Mouse (Mus musculus) forelimb bud, embryonic 11.5 days (tissue): ENCODE measurements around the gene Txndc11.

Experiments used
- DNase-seq: peaks from one replicate; pipeline ENCODE4 v3.0.0-alpha.2; 2012; ENCODE audit warnings: low read depth, low spot score

Txndc11 gene

GRCm38 (mm10) chr16:11066029-11066832, 68.2 kb downstream of the Txndc11 start, which contains the start of gene Litaf:
TSS of gene Litaf (minus strand) at chr16:11066157.
- peak; percentile 97 for DNase-seq

DNA sequence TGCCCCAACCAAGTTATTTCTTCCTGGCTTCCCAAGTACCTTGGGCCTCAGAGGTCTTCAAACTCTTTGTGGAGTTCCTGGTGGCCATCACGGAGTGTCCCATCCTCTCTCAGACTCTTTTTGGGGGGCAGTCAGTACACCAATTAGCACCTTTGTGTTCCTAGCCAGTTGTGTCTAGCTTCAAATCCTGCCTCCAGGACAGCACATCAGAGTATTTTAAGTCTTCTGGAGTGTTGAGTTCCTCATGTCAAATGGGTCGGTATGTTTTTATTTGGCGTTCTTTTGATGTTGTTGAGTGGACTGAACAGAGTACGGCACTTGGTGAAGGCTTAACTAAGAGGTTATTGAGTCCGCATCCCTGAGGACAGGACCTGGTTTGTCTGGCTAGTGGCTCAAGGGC, 69.0 kb downstream of the Txndc11 start:
- DNase-seq, result no peak

- DNase-seq, result no peak
Observed at GRCm38 (mm10) chr16:11064742-11065141, 69.7 kb downstream of the Txndc11 start.

DNA sequence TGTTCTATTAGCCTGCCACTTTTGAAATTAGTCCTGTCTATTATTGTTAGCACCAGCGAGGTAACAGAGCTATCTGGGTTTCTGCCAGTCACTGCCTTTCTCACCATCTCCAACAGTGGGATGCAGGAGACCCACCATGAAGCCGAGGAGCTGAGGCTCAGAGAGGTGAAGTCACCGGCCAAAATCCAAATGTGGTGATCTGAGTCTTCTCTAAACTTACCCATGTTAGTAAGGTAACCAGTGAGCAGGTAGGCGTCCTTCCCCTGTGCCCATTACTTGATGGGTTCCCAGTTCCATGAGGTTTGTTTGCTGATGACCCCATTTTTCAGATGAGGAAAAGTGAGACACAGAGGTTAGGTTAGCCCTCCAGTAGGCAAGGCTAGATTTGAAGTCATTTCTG, 70.1 kb downstream of the Txndc11 start:
- DNase-seq, result no peak

- DNase-seq, result peak; percentile 16
Observed at GRCm38 (mm10) chr16:11062794-11063721, 71.4 kb downstream of the Txndc11 start.

DNA sequence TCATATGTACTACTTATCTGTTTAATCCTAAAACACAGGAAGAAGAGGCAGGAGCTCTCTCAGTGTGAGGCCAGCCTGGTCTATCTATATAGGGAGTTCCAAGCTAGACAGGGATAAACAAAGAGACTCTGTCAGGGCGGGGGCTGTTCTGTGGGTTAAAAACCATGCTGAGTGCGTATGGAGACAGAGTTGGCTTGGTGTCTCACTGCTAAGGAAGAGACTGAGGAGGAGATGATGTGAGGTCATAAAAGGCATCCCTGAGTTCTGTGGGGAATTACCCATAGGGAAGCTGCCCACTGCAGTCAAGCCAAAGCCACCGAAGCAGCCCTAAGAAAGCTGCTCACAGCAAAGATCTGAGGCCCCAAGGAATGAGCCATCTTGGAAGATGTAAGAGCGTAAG, 73.8 kb downstream of the Txndc11 start, which contains the start of gene Snn:
Gene Snn (plus strand): TSS at position 301 of the 400 bp plus-strand sequence.
- DNase-seq, result no peak

DNA sequence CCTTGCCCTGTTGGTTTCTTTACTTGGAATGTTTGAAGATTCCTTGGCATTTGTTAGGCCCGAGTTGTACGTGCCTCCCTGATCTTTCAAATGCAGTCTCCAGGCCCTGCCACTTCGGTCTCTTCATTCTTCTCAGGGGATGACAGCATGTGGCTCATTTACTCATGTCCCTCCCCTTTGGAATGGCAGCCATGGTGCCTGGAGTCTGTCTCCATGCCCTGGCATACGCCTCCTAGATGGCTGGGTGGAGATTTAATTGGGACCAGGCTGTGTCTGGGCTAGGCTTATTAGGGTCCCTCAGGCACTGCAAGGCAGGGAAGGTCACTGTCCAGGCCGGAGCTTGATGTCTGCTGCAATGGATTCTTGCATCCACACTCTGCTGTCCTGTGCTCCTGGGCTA, 78.5 kb downstream of the Txndc11 start:
- no peak for DNase-seq

DNA sequence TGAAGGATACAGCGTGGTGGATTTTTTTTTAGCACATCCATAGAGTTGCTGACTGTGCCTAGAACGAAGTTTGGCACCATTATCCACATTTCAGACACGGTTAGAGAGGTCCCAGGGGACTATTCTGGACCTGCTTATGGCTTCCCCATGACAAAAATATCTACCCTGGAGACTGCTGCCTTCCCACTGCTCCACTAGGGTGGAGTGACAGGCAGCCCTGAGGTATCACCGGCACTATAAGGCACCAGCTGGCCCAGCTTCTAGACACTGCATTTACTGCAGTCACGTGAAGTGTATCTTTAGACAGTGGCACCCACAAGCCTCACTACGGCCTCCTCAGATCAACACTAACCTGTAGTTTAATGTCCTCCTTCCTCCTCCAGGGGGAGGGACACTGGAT, 79.6 kb downstream of the Txndc11 start:
- no peak for DNase-seq

GRCm38 (mm10) chr16:11054409-11054808, 80.0 kb downstream of the Txndc11 start:
- no peak for DNase-seq

- DNase-seq, result no peak
Observed at GRCm38 (mm10) chr16:11051134-11051533, 83.3 kb downstream of the Txndc11 start.

GRCm38 (mm10) chr16:11050226-11050625, 84.2 kb downstream of the Txndc11 start:
- no peak for DNase-seq

DNA sequence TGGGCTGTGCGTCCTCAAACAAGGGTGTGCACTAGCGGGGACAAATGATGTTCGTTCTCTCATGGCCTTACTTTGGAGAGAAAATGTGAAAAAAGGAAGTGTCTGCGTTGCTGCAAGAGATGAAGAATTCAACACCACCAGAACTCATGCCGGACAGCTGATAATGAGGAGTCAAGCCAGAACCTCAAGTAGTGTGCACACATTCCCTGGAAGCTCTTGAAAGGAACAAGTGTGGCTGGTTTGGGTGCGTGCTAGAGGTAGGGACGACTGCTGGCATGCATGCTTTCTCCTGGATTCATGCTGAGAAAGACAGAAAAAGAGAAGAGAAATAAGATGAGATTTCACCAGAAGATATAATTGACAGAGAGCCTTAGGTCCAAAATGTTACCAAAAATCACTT, 87.3 kb downstream of the Txndc11 start:
- DNase-seq, result no peak

GRCm38 (mm10) chr16:11046437-11046836, 88.0 kb downstream of the Txndc11 start:
- DNase-seq, result no peak

- no peak for DNase-seq
Observed at GRCm38 (mm10) chr16:11043239-11043638, 91.2 kb downstream of the Txndc11 start.

GRCm38 (mm10) chr16:11040603-11041002, 93.8 kb downstream of the Txndc11 start:
- no peak for DNase-seq

- DNase-seq, result peak; percentile 74
Observed at GRCm38 (mm10) chr16:11035790-11036431, 98.5 kb downstream of the Txndc11 start.

- DNase-seq, result no peak
Observed at GRCm38 (mm10) chr16:11035273-11035672, 99.2 kb downstream of the Txndc11 start.

GRCm38 (mm10) chr16:11034193-11034803, 100.2 kb downstream of the Txndc11 start:
- DNase-seq, result peak; percentile 77

DNA sequence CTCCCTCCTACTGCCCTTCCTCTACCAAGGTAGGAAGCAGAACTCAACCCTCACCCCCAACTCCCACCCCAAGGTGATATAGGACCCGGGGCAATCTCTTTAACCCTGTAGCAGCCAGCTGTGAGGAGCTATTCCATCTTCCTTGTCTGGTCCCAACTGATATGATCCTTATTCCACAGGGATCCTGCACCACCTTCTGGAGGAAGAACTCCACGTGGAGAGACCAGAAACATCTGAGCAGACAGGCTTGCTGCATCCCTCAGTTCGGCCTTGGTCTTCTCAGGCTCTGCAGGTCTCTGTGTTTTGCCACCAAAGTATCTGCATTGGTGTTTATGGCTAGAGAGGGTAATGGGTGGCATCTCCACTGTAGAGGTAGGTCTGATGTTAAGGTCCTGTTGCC, 103.1 kb downstream of the Txndc11 start:
- DNase-seq, result no peak

GRCm38 (mm10) chr16:11030844-11031243, 103.6 kb downstream of the Txndc11 start:
- DNase-seq, result no peak

DNA sequence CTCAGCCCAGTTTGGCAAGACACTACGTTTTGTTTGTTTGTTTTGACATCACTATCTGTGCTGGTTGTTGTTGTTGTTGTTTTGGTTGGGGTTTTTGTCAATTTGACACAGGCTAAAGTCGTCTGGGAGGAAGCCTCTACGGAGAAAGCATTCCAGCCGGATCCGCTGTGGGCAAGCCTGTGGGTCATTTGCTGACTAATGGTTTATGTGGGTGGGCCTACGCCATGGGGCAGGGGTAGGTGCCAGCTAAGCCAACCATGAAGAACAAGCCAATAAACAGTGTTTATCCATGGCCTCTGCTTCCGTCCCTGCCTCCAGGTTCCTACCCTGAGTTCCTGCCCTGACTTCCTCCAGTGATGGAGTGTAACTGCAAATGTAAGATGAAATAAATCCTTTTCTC, 106.2 kb downstream of the Txndc11 start:
- DNase-seq, result no peak
